Mouse (Mus musculus) hindbrain, embryonic 13.5 days (tissue): ENCODE measurements around the gene Zfp423. TPM values are rescaled to one million over a fixed set of nuclear protein-coding genes. Genes with fewer than 3 reads are reported as not detected.

Experiments
- ATAC-seq: fragments of 200-750 bp; cut with Nextera tagmentation; 2 replicates; pipeline ENCODE4 v1.8.0; 2017; ENCODE audit warnings: moderate TSS enrichment; ENCODE audit not compliant: low FRiP score
- H3K27ac ChIP-seq: fragments of 300-500 bp; sonication (generic); 2 replicates; pipeline ENCODE4 v1.5.1; 2015; ENCODE audit warnings: inconsistent platforms, mild to moderate bottlenecking, moderate library complexity
- H3K27me3 ChIP-seq: fragments of 300-500 bp; sonication (generic); 2 replicates; pipeline ENCODE4 v1.6.1; 2015; ENCODE audit warnings: mild to moderate bottlenecking, inconsistent platforms
- H3K36me3 ChIP-seq: fragments of 300-500 bp; sonication (generic); 2 replicates; pipeline ENCODE4 v1.6.1; 2015; ENCODE audit warnings: mild to moderate bottlenecking, inconsistent platforms
- H3K4me1 ChIP-seq: fragments of 300-500 bp; sonication (generic); replicated peaks from 2 replicates; pipeline ENCODE4 v1.6.1; 2015; ENCODE audit warnings: inconsistent platforms
- H3K4me2 ChIP-seq: fragments of 300-500 bp; sonication (generic); 2 replicates; pipeline ENCODE4 v1.6.1; 2015; ENCODE audit warnings: inconsistent platforms, mild to moderate bottlenecking, moderate library complexity
- H3K4me3 ChIP-seq: fragments of 300-500 bp; sonication (generic); 2 replicates; pipeline ENCODE4 v1.5.1; 2015; ENCODE audit warnings: mild to moderate bottlenecking, inconsistent platforms
- H3K9ac ChIP-seq: fragments of 300-500 bp; sonication (generic); 2 replicates; pipeline ENCODE4 v1.6.1; 2015; ENCODE audit warnings: mild to moderate bottlenecking, inconsistent platforms
- H3K9me3 ChIP-seq: fragments of 300-500 bp; sonication (generic); 2 replicates; pipeline ENCODE4 v1.6.1; 2016; ENCODE audit warnings: inconsistent platforms
- WGBS: fragments of 180-500 bp; shearing (Covaris S2); methylation state at CpG from one replicate; pipeline ENCODE4 v1.1.7; 2015; 5-methylcytosine and 5-hydroxymethylcytosine counted together
- polyA plus RNA-seq: library from polyadenylated mRNA; unstranded; fragments of >200 nt; fragmentation: Nextera tagmentation; extraction: Ambion mirVana; gene quantifications from 2 replicates; pipeline ENCODE4 v1.2.1, GENCODE M21; 2015

Gene Zfp423
- polyA plus RNA-seq, 1 experiment from 2014 or later = 39.6 TPM

GRCm38 (mm10) chr8:87674157-87674556, 285.2 kb downstream of the Zfp423 start:
- Histone ChIP-seq H3K27me3 (no peaks in the 10 kb centered on the region), H3K9me3 (no peaks in the 10 kb centered on the region), H3K27ac (peak overlapping the region; percentile 85), H3K9ac (no peak overlapping the region), H3K4me3 (no peak overlapping the region), H3K4me2 (no peak overlapping the region), H3K4me1 (peaks cover 50% of the 10 kb centered on the region), H3K36me3 (peaks cover 8% of the 10 kb centered on the region; the same call in 1 of the 2 replicates)
- 58% methylated on average over 7 of the region's 7 CpGs for WGBS
- 0 out of 2 replicates have a peak, but pooled peaks have one; percentile 22 for ATAC-seq

DNA sequence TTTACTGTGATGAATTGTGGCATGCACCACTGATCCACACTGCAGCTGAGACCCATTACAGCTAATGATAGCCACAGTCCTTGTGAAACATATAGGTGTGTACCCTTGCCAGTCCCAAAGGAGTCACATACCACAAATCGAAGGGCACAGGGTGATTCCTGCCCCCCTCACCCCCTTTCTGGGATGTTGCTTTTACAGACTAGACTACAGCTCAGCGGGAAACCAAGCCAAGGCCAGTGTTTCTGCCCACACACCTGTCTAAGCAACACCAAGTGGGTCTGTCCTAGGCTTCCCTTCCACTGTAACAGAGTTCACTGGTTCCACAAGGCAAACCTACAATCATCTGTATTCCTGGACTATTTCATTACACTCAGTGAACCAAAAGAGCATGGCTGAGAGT, 287.2 kb downstream of the Zfp423 start:
- Histone ChIP-seq H3K4me3 (no peak overlapping the region), H3K9me3 (no peaks in the 10 kb centered on the region), H3K36me3 (no peaks in the 10 kb centered on the region), H3K4me2 (no peak overlapping the region), H3K27me3 (no peaks in the 10 kb centered on the region), H3K9ac (no peak overlapping the region), H3K27ac (peak overlapping the region; percentile 75), H3K4me1 (peaks cover 70% of the 10 kb centered on the region)
- no peak for ATAC-seq
- WGBS = 54% methylated on average over 2 of the region's 2 CpGs

GRCm38 (mm10) chr8:87671209-87671970, 288.0 kb downstream of the Zfp423 start:
- Histone ChIP-seq H3K4me1 (peaks cover 78% of the 10 kb centered on the region), H3K27ac (peak overlapping the region; percentile 75), H3K4me3 (no peak overlapping the region), H3K27me3 (no peaks in the 10 kb centered on the region), H3K36me3 (no peaks in the 10 kb centered on the region), H3K9ac (no peak overlapping the region), H3K9me3 (no peaks in the 10 kb centered on the region), H3K4me2 (no peak overlapping the region)
- no peak for ATAC-seq
- 81% methylated on average over 13 of the region's 13 CpGs for WGBS

DNA sequence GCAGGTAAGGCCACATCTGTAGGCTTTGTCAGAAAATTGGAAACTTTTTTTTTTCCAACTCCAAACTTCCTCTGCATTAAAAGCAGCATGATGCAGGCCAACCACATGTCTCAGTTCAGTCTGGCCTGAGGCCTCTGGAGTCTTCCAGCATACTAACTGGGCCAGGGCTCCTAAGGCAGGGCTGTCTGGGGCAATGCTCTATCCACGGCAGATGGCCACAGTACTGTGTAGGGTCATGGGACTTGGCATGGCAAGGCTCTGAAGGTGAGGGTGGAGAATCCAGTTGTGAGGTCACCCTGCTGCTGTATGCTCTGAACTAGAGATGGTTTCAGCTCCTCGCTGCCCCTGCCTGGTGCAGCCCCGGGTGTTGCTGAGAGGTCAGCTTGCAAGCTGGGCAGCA, 289.2 kb downstream of the Zfp423 start:
- Histone ChIP-seq H3K27ac (no peak overlapping the region), H3K4me1 (peaks cover 74% of the 10 kb centered on the region), H3K9me3 (no peaks in the 10 kb centered on the region), H3K27me3 (no peaks in the 10 kb centered on the region), H3K36me3 (no peaks in the 10 kb centered on the region), H3K4me3 (no peak overlapping the region), H3K9ac (no peak overlapping the region), H3K4me2 (no peak overlapping the region)
- ATAC-seq = no peak
- 92% methylated on average over 3 of the region's 3 CpGs for WGBS

- Histone ChIP-seq H3K9me3 (no peaks in the 10 kb centered on the region), H3K4me2 (no peak overlapping the region), H3K27me3 (peaks cover 10% of the 10 kb centered on the region; the same call in 1 of the 2 replicates), H3K4me3 (no peak overlapping the region), H3K4me1 (peaks cover 76% of the 10 kb centered on the region), H3K36me3 (no peaks in the 10 kb centered on the region), H3K9ac (no peak overlapping the region), H3K27ac (peak overlapping the region; percentile 87)
- WGBS = 94% methylated on average over 2 of the region's 2 CpGs
- ATAC-seq = no peak
These were observed 290.7 kb downstream of the Zfp423 start for GRCm38 (mm10) chr8:87668736-87669135.

GRCm38 (mm10) chr8:87667914-87668643, 291.3 kb downstream of the Zfp423 start:
- Histone ChIP-seq H3K4me3 (no peak overlapping the region), H3K4me1 (peaks cover 82% of the 10 kb centered on the region), H3K9ac (peak overlapping the region; percentile 43; the same call in 1 of the 2 replicates), H3K4me2 (no peak overlapping the region), H3K9me3 (no peaks in the 10 kb centered on the region), H3K27me3 (peaks cover 13% of the 10 kb centered on the region; the same call in 1 of the 2 replicates), H3K36me3 (no peaks in the 10 kb centered on the region), H3K27ac (peak overlapping the region; percentile 87)
- WGBS = 55% methylated on average over 26 of the region's 26 CpGs
- ATAC-seq = 0 out of 2 replicates have a peak, but pooled peaks have one; percentile 16

- peaks cover 87% of the 10 kb centered on the region for H3K4me1 ChIP-seq
- H3K9me3 ChIP-seq = no peaks in the 10 kb centered on the region
- H3K36me3 ChIP-seq = no peaks in the 10 kb centered on the region
- WGBS = 81% methylated on average over 6 of the region's 6 CpGs
- H3K9ac ChIP-seq = no peak overlapping the region
- H3K27ac ChIP-seq = peak overlapping the region; percentile 87
- no peak overlapping the region for H3K4me2 ChIP-seq
- H3K27me3 ChIP-seq = peaks cover 13% of the 10 kb centered on the region; the same call in 1 of the 2 replicates
- ATAC-seq = no peak
- H3K4me3 ChIP-seq = no peak overlapping the region
These were observed 292.1 kb downstream of the Zfp423 start for GRCm38 (mm10) chr8:87667297-87667696.

GRCm38 (mm10) chr8:87665337-87665736, 294.1 kb downstream of the Zfp423 start:
- H3K27me3 ChIP-seq = peaks cover 20% of the 10 kb centered on the region
- H3K4me3 ChIP-seq = no peak overlapping the region
- H3K9me3 ChIP-seq = no peaks in the 10 kb centered on the region
- H3K27ac ChIP-seq = peak overlapping the region; percentile 2; the same call in 1 of the 2 replicates
- ATAC-seq = no peak
- WGBS = 95% methylated on average over 8 of the region's 8 CpGs
- peaks cover 89% of the 10 kb centered on the region for H3K4me1 ChIP-seq
- no peaks in the 10 kb centered on the region for H3K36me3 ChIP-seq
- H3K4me2 ChIP-seq = no peak overlapping the region
- no peak overlapping the region for H3K9ac ChIP-seq

DNA sequence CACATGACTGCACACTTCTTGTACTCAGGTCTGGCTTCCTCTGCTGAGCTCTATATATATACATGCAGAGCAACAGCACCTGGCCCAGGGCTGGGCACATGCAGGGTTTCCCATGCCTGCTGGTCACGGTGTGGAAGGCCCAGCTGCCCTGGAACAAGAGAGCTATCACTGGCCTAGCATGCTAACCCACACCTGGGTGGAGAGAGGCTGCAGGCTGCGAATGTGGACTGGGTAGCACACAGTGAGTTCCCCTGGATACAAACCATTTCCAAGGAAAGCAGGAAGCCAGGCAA, 295.2 kb downstream of the Zfp423 start:
- Histone ChIP-seq H3K4me3 (no peak overlapping the region), H3K4me2 (no peak overlapping the region), H3K36me3 (no peaks in the 10 kb centered on the region), H3K4me1 (peaks cover 90% of the 10 kb centered on the region), H3K9me3 (no peaks in the 10 kb centered on the region), H3K27me3 (peaks cover 20% of the 10 kb centered on the region), H3K27ac (peak overlapping the region; percentile 90), H3K9ac (peak overlapping the region; percentile 39; the same call in 1 of the 2 replicates)
- 91% methylated on average over 2 of the region's 2 CpGs for WGBS
- no peak for ATAC-seq

DNA sequence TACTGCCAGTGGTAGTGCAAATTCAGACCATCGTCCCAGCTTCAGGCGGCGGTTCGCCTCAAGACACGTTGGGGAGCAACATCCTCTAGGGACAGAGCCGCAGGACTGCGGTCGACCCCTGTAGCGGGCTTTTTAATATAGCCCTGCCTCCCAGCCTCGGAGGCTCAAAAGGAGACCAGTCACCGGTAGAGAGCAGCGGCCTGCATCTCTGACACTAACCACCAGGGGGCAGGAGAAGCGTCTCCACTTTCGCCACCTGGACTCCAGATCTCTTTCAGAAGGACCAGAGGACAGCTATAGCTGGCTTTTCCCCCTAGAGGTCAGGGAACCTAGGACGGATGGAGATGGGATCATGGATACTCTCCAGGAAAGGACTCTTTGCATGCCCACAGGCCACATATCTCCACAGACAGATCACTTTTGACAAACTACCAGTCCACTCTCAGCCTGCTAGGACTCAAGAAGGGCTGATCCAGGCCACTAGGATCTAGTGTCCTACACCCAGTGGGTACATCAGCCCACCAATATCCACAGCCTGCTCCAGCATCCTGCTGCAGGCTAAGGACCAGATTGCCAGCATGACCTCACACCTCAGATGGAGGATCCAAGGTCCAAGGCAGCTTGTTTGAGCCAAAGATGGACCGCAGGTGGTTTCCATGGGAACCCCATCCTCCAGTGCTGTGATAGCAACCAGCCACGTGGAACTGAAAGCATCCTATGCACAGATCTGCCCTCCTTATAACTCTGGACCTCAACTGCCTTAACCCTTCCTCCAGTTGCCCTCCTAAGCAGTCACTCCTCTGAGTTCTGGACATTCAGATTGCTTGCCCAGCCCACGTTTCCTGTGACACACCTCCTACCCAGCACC, 295.8 kb downstream of the Zfp423 start:
- H3K4me1 ChIP-seq = peaks cover 90% of the 10 kb centered on the region
- H3K9me3 ChIP-seq = no peaks in the 10 kb centered on the region
- H3K27me3 ChIP-seq = peaks cover 20% of the 10 kb centered on the region
- no peaks in the 10 kb centered on the region for H3K36me3 ChIP-seq
- H3K4me3 ChIP-seq = peak overlapping the region; percentile 23; the same call in 1 of the 2 replicates
- ATAC-seq = 0 out of 2 replicates have a peak, but pooled peaks have one; percentile 6
- peak overlapping the region; percentile 90 for H3K27ac ChIP-seq
- WGBS = 12% methylated on average over 18 of the region's 18 CpGs
- peak overlapping the region; percentile 49 for H3K4me2 ChIP-seq
- H3K9ac ChIP-seq = peak overlapping the region; percentile 69

- H3K27ac ChIP-seq = peak overlapping the region; percentile 90
- WGBS = 9% methylated on average over 25 of the region's 25 CpGs
- peak overlapping the region; percentile 23 for H3K4me3 ChIP-seq
- no peaks in the 10 kb centered on the region for H3K36me3 ChIP-seq
- peaks cover 83% of the 10 kb centered on the region for H3K4me1 ChIP-seq
- peak overlapping the region; percentile 69 for H3K9ac ChIP-seq
- H3K4me2 ChIP-seq = peak overlapping the region; percentile 49
- H3K27me3 ChIP-seq = peaks cover 20% of the 10 kb centered on the region
- H3K9me3 ChIP-seq = no peaks in the 10 kb centered on the region
- ATAC-seq = peak; percentile 34
These were observed 296.5 kb downstream of the Zfp423 start for GRCm38 (mm10) chr8:87662811-87663341.
